Mouse (Mus musculus) neural tube, embryonic 14.5 days (tissue): ENCODE data around the gene Gpr107. TPM values are rescaled to one million over a fixed set of nuclear protein-coding genes. Genes with fewer than 3 reads are reported as not detected.

ENCODE experiments used
- ATAC-seq: fragments of 200-750 bp; cut with Nextera tagmentation; 2 replicates; pipeline ENCODE4 v1.8.0; 2017; ENCODE audit warnings: low read depth, mild to moderate bottlenecking, moderate TSS enrichment, moderate library complexity
- H3K27ac ChIP-seq: fragments of 300-500 bp; sonication (generic); 2 replicates; pipeline ENCODE4 v1.5.1; 2014; ENCODE audit warnings: low read depth, mild to moderate bottlenecking, control low read depth, low read length, moderate library complexity, mixed read lengths
- H3K27me3 ChIP-seq: fragments of 300-500 bp; sonication (generic); 2 replicates; pipeline ENCODE4 v1.6.1; 2014; ENCODE audit warnings: low read length; ENCODE audit not compliant: control insufficient read depth, insufficient read depth
- H3K36me3 ChIP-seq: fragments of 300-500 bp; sonication (generic); 2 replicates; pipeline ENCODE4 v1.6.1; 2014; ENCODE audit warnings: low read length, mixed read lengths; ENCODE audit not compliant: control insufficient read depth, insufficient read depth
- H3K4me1 ChIP-seq: fragments of 300-500 bp; sonication (generic); 2 replicates; pipeline ENCODE4 v1.6.1; 2014; ENCODE audit warnings: low read length; ENCODE audit not compliant: control insufficient read depth, insufficient read depth
- H3K4me2 ChIP-seq: fragments of 300-500 bp; sonication (generic); 2 replicates; pipeline ENCODE4 v1.6.1; 2014; ENCODE audit warnings: mild to moderate bottlenecking, low read depth, low read length, control low read depth
- H3K4me3 ChIP-seq: fragments of 300-500 bp; sonication (generic); 2 replicates; pipeline ENCODE4 v1.5.1; 2014; ENCODE audit warnings: low read depth, low read length, control low read depth, mixed read lengths
- H3K9ac ChIP-seq: fragments of 300-500 bp; sonication (generic); replicated peaks from 2 replicates; pipeline ENCODE4 v1.6.1; 2014; ENCODE audit warnings: low read depth, mild to moderate bottlenecking, control low read depth, low read length, mixed read lengths
- H3K9me3 ChIP-seq: fragments of 300-500 bp; sonication (generic); 2 replicates; pipeline ENCODE4 v1.6.1; 2016; ENCODE audit warnings: low read length; ENCODE audit not compliant: control insufficient read depth
- WGBS: fragments of 180-500 bp; shearing (Covaris S2); extraction: QIAGEN DNeasy Blood & Tissue Kit; methylation state at CpG from one replicate; pipeline ENCODE4 v1.1.7; 2014; 5-methylcytosine and 5-hydroxymethylcytosine counted together
- polyA plus RNA-seq: library from polyadenylated mRNA; unstranded; fragments of >200 nt; fragmentation: Nextera tagmentation; extraction: Ambion mirVana; gene quantifications from 2 replicates; pipeline ENCODE4 v1.2.1, GENCODE M21; 2014

Gene Gpr107
- polyA plus RNA-seq, 1 experiment from 2014 or later, result 24.2 TPM

DNA sequence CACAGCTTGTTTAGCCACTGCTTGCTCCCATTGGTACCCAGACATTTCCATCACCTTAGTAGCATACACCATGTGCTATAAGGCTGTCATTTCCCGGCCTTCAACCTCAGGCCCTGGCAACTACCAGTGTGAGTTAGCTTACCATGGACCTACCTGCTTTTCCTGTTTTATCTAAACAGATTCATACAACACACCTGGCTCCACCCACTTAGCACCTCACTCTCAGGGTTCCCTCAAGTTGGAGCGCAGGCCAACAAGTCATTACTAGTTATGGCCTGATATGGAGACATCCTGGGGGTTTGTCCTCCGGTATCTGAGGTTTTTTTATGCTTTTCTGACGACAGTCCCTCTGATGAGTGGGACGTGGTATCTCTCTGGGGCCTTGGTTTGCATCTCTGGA lies 28.6 kb upstream of the Gpr107 start:
- H3K9me3 ChIP-seq, result no peaks in the 10 kb centered on the region
- no peak for ATAC-seq
- no peaks in the 10 kb centered on the region for H3K36me3 ChIP-seq
- H3K27ac ChIP-seq, result no peak overlapping the region
- no peaks in the 10 kb centered on the region for H3K27me3 ChIP-seq
- WGBS, result 95% methylated on average over 5 of the region's 5 CpGs
- H3K4me1 ChIP-seq, result no peaks in the 10 kb centered on the region
- H3K4me2 ChIP-seq, result no peak overlapping the region
- H3K9ac ChIP-seq, result no peak overlapping the region
- no peak overlapping the region for H3K4me3 ChIP-seq

DNA sequence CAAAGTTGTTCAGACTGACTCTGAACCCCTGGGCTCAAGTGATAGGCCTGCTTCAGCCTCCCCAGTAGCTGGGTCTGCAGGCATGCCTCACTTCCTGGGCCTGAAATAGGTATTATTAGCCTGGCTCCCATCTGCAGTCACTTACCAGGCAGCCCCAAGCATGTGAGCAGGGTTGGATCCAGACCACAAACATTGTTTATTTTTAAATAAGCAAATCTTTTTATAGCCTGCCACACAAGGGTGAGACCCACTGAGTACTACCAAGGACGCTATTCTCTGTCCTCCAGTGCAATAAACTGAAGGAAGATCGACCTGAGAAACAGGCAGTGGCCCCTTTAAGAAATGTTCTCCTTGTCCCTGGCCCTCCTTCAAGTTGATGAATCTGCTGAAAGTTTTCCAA lies 27.4 kb upstream of the Gpr107 start:
- no peaks in the 10 kb centered on the region for H3K4me1 ChIP-seq
- 45% methylated on average over 2 of the region's 2 CpGs for WGBS
- no peak overlapping the region for H3K9ac ChIP-seq
- no peaks in the 10 kb centered on the region for H3K9me3 ChIP-seq
- H3K36me3 ChIP-seq, result no peaks in the 10 kb centered on the region
- H3K27ac ChIP-seq, result no peak overlapping the region
- H3K4me3 ChIP-seq, result no peak overlapping the region
- H3K4me2 ChIP-seq, result no peak overlapping the region
- no peaks in the 10 kb centered on the region for H3K27me3 ChIP-seq
- ATAC-seq, result no peak

DNA sequence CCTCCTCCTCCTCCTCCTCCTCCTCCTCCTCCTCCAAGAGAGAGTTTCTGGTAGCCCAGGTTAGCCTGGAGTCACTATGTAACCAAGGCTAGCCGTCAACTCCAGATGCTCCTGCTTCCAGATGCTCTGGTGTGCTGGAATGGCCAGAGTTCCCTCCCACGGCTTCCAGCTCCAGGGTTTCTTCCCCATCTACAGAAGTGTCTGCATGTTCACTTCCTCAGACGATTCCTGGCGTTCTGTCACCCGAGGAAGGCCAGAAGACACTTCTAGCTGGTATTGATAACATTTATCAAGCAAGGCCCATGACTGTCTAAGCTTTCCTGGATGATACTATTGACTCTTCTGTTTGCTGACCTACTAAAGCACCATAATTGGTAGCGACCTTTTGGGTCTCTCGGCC lies 27.0 kb upstream of the Gpr107 start:
- ATAC-seq, result no peak
- H3K9ac ChIP-seq, result no peak overlapping the region
- WGBS, result 91% methylated on average over 7 of the region's 7 CpGs

DNA sequence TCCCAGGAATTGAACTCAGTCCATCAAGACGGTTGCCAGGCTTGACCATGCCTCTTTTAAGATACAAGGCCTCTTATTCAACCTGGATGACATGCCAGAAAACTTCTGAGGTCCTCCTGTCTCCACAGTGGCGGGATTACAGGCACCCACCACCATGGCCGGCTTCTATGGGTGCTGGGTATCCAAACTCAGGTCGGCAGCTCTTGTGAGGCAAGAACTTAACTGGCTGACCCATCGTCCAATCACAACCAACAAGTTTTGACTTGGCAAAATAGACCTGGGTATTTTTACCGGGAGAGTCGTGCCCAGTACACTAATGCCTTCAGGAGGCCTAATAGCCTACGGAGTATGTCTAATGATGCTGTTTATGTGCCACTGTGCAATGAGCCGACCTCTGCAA lies 26.1 kb upstream of the Gpr107 start:
- H3K9ac ChIP-seq, result no peak overlapping the region
- ATAC-seq, result no peak
- no peaks in the 10 kb centered on the region for H3K27me3 ChIP-seq
- H3K4me3 ChIP-seq, result no peak overlapping the region
- H3K4me1 ChIP-seq, result no peaks in the 10 kb centered on the region
- no peaks in the 10 kb centered on the region for H3K36me3 ChIP-seq
- 70% methylated on average over 9 of the region's 9 CpGs for WGBS
- no peaks in the 10 kb centered on the region for H3K9me3 ChIP-seq
- no peak overlapping the region for H3K4me2 ChIP-seq
- no peak overlapping the region for H3K27ac ChIP-seq

More for the DNA sequence above, 27.0 kb upstream of the Gpr107 start:
- Histone ChIP-seq H3K4me2 (no peak overlapping the region), H3K36me3 (no peaks in the 10 kb centered on the region), H3K27ac (no peak overlapping the region), H3K27me3 (no peaks in the 10 kb centered on the region), H3K9me3 (no peaks in the 10 kb centered on the region), H3K4me1 (no peaks in the 10 kb centered on the region), H3K4me3 (no peak overlapping the region)

DNA sequence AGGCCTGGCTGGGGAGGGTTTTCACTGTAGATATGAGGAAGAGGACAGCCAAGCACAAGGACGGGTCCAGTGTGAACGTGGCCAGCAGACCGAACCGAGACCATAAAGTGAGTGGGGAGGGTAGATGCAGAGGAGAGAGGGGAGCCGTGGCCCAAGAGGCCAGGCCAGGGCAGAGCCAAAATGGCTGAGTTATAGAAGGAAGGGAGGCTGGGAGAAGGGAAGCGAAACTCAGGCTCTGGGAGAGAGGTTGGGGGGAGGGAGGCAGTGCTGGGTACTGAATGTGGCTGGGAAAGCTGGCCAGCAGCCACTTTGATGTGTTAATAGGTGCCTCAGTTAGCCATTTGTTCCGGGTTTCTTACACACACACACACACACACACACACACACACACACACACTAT lies 24.9 kb upstream of the Gpr107 start:
- Histone ChIP-seq H3K4me3 (no peak overlapping the region), H3K9ac (no peak overlapping the region), H3K27me3 (no peaks in the 10 kb centered on the region), H3K27ac (no peak overlapping the region), H3K4me2 (no peak overlapping the region), H3K36me3 (no peaks in the 10 kb centered on the region), H3K9me3 (no peaks in the 10 kb centered on the region), H3K4me1 (no peaks in the 10 kb centered on the region)
- ATAC-seq, result no peak
- 56% methylated on average over 7 of the region's 7 CpGs for WGBS

DNA sequence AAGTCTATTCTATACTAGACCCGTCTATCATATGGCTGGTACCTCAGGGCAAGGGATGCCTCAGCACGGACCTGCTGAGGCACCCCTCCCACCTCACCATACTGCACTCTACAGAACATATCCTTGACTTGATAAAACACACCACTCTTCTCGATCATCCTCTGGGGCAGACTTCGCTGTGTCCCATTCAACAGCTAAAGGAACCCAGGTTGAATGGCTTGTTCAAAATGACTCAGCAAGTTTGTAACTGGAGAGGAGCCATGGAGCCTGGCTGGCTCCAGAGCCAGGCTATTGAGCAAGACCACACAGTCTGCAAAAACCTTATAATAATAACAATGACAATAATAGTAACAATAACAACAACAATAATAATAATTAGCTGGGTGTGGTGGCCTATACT lies 24.2 kb upstream of the Gpr107 start:
- H3K27ac ChIP-seq, result no peak overlapping the region
- ATAC-seq, result no peak
- no peaks in the 10 kb centered on the region for H3K36me3 ChIP-seq
- no peak overlapping the region for H3K4me2 ChIP-seq
- H3K4me3 ChIP-seq, result no peak overlapping the region
- no peaks in the 10 kb centered on the region for H3K27me3 ChIP-seq
- 73% methylated on average over 4 of the region's 4 CpGs for WGBS
- H3K9me3 ChIP-seq, result no peaks in the 10 kb centered on the region
- H3K4me1 ChIP-seq, result peaks cover 3% of the 10 kb centered on the region; the same call in 1 of the 2 replicates
- H3K9ac ChIP-seq, result no peak overlapping the region

DNA sequence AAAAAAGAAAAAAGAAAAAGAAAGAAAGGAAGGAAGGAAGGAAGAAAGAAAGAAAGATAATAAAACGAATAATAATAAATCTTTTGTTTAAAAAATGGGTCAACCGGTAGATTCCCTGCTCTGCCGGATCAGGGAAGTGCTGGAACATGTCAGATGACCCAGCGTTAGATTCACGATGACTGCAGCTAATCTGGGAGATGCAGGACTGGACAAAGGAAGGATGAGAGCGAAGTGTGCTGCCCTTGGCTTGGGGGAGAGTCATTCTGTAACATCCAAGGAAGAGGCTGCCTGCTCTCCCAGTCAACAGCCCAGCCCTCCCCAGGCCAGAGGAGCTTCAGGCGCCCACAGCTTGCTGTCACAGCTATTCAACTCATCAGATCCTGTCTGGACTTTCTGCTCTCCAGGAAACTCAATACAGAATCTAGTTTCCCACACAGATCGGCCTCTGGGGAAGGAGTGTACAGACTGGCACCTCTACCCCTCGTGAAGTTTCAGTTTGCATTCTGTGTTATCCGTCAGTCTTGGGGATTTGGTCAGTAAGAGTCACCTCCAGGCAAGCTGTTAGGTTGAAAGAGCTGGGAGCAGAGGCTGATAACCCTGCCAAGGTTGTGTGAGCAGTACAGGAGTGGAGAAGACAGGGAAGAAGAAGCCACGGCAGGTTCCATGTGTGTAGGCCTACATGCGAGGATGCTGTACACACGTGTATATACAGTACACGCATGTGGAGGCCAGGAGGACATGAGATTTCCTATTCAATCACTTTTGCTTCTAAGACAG lies 22.2 kb upstream of the Gpr107 start:
- Histone ChIP-seq H3K36me3 (no peaks in the 10 kb centered on the region), H3K27me3 (no peaks in the 10 kb centered on the region), H3K4me2 (no peak overlapping the region), H3K9ac (no peak overlapping the region), H3K4me3 (no peak overlapping the region), H3K4me1 (peaks cover 3% of the 10 kb centered on the region; the same call in 1 of the 2 replicates), H3K9me3 (no peaks in the 10 kb centered on the region), H3K27ac (no peak overlapping the region)
- no peak for ATAC-seq
- WGBS, result 86% methylated on average over 14 of the region's 14 CpGs

DNA sequence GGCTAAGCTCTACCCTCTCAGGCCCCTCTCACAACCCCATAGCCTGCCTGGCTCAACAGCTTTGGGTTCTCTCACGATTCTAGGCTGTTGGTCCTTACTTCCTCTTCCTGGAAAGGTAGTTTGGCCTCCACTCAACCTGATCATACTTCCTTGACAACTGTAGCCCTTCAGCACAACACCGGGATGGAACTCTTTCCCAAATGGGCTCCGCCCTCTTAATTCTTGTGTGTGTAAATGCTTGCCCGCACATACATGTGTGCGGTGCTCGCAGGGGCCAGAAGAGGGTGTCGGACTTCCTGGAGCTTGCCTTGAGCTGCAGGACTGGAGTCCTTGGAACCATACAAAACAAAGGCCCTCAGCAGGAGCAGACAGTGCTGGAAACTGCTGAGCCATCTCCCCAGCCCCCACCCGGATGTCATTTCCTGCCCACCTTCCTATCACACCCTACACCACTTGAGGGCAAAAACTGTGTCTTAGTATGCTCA lies 21.3 kb upstream of the Gpr107 start:
- Histone ChIP-seq H3K9me3 (no peaks in the 10 kb centered on the region), H3K27ac (no peak overlapping the region), H3K4me3 (no peak overlapping the region), H3K4me1 (peaks cover 3% of the 10 kb centered on the region; the same call in 1 of the 2 replicates), H3K27me3 (no peaks in the 10 kb centered on the region), H3K4me2 (no peak overlapping the region), H3K9ac (no peak overlapping the region), H3K36me3 (no peaks in the 10 kb centered on the region)
- ATAC-seq, result no peak
- 78% methylated on average over 8 of the region's 8 CpGs for WGBS

DNA sequence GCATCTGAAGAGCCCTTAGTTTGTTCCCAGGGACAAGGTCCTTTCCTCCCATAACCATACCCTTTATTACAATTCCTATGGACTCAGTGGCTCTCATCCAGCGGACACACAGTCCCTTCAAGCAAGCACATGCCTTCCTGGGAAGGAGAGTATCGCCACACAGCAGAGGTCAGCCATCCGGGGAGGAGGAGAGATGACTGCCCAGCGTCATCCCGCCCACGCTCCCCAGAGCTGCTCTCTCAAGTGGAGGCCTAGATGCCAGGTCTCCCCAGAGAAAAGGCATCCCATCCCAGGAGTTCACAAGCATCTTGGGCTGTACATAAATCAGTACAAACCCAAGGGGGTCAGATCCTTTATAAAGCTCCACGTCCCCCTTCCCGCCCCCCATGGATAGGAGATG lies 19.4 kb upstream of the Gpr107 start:
- Histone ChIP-seq H3K4me3 (no peak overlapping the region), H3K4me1 (peaks cover 3% of the 10 kb centered on the region; the same call in 1 of the 2 replicates), H3K4me2 (no peak overlapping the region), H3K9ac (no peak overlapping the region), H3K27me3 (no peaks in the 10 kb centered on the region), H3K9me3 (no peaks in the 10 kb centered on the region), H3K36me3 (no peaks in the 10 kb centered on the region), H3K27ac (no peak overlapping the region)
- WGBS, result 55% methylated on average over 8 of the region's 8 CpGs
- no peak for ATAC-seq
